Comparison of ENCODE assay signal across 31 mouse cellular contexts in the genomic region with DNA sequence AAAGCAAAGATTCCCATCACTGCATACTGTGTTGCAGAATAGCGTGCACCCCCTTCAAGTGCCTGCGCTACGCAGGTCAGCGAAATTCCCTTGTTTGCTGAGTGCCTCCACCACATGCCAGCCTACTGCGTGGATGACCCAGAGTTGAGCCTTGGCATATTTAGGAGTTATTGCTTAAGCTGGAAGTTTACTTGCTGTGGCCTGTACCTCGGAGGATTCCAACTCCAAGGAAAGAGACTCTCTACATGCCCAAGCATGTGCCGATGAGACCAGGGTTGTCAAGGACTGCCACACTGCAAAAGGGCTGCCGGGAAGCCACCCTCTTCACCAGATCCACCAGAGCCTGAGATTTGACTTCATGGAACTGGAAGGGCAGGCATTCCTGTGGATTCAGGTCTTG.
"Had no signal": no experiment of that assay in that cellular context is flagged by ENCODE, and none has a peak within 500 bp of the region (broad histone marks: within the 10 kb centered on the region; RNA-seq: fewer than 3 reads in every experiment).

No protein-coding gene starts in this region.

- H3K4me1 ChIP-seq: limb, embryonic 10.5 days; limb, embryonic 12.5 days; limb, embryonic 13.5 days; limb, embryonic 15.5 days; liver, embryonic 12.5 days; liver, embryonic 13.5 days; liver, embryonic 15.5 days; lung, embryonic 15.5 days; megakaryocyte, embryonic 14.5 days; neural tube, embryonic 12.5 days had no signal

- H3K9me3 ChIP-seq: limb, embryonic 10.5 days; limb, embryonic 15.5 days; liver, embryonic 15.5 days; lung, embryonic 15.5 days; midbrain, embryonic 12.5 days; midbrain, embryonic 15.5 days; neural tube, embryonic 12.5 days had no signal

- H3K27ac ChIP-seq: limb, embryonic 10.5 days; limb, embryonic 12.5 days; limb, embryonic 13.5 days; limb, embryonic 15.5 days; liver, embryonic 12.5 days; liver, embryonic 13.5 days; liver, embryonic 14.5 days; liver, embryonic 15.5 days; lung, embryonic 15.5 days; macrophage; midbrain, embryonic 10.5 days; midbrain, embryonic 12.5 days; midbrain, embryonic 13.5 days; midbrain, embryonic 15.5 days; neural tube, embryonic 12.5 days had no signal

- H3K27me3 ChIP-seq: limb, embryonic 12.5 days; limb, embryonic 13.5 days; limb, embryonic 15.5 days; liver, embryonic 12.5 days; liver, embryonic 13.5 days; liver, embryonic 15.5 days; lung, embryonic 15.5 days; megakaryocyte, embryonic 14.5 days; midbrain, embryonic 12.5 days; midbrain, embryonic 13.5 days; midbrain, embryonic 15.5 days; neural tube, embryonic 12.5 days had no signal

- H3K4me2 ChIP-seq: limb, embryonic 12.5 days; limb, embryonic 13.5 days; limb, embryonic 15.5 days; liver, embryonic 11.5 days; liver, embryonic 12.5 days; liver, embryonic 13.5 days; liver, embryonic 15.5 days; lung, embryonic 14.5 days; lung, embryonic 15.5 days; midbrain, embryonic 11.5 days; midbrain, embryonic 12.5 days; midbrain, embryonic 13.5 days; midbrain, embryonic 15.5 days; neural tube, embryonic 12.5 days had no signal

- DNase-seq: left cerebral cortex, postnatal 4 days; liver; liver, embryonic 13.5 days; liver, postnatal 0 days; lung, adult 18-20 months; lung, adult 2 months; lung, embryonic 14.5 days; lung, postnatal 10 days; lung, postnatal 14 days; lung, postnatal 36 days; midbrain, embryonic 14.5 days had no signal

- H3K4me3 ChIP-seq: limb, embryonic 10.5 days; limb, embryonic 12.5 days; limb, embryonic 13.5 days; limb, embryonic 15.5 days; liver, embryonic 12.5 days; liver, embryonic 13.5 days; liver, embryonic 15.5 days; lung, embryonic 15.5 days; megakaryocyte, embryonic 14.5 days; midbrain, embryonic 10.5 days; midbrain, embryonic 12.5 days; midbrain, embryonic 13.5 days; midbrain, embryonic 15.5 days; myocyte; neural tube, embryonic 12.5 days had no signal

- H3K9ac ChIP-seq: limb, embryonic 12.5 days; limb, embryonic 13.5 days; limb, embryonic 15.5 days; liver, embryonic 12.5 days; liver, embryonic 13.5 days; liver, embryonic 14.5 days; liver, embryonic 15.5 days; liver, postnatal 0 days; lung, embryonic 14.5 days; lung, embryonic 15.5 days; midbrain, embryonic 12.5 days; midbrain, embryonic 13.5 days; midbrain, embryonic 15.5 days; neural tube, embryonic 12.5 days had no signal

- H3K36me3 ChIP-seq: limb, embryonic 10.5 days; limb, embryonic 12.5 days; limb, embryonic 13.5 days; limb, embryonic 15.5 days; liver, embryonic 12.5 days; liver, embryonic 13.5 days; liver, embryonic 15.5 days; lung, embryonic 15.5 days; midbrain, embryonic 10.5 days; midbrain, embryonic 12.5 days; midbrain, embryonic 13.5 days; midbrain, embryonic 15.5 days; neural tube, embryonic 12.5 days had no signal

- ATAC-seq: liver, embryonic 12.5 days; liver, postnatal 0 days; lung, postnatal 0 days; midbrain, embryonic 13.5 days; midbrain, embryonic 15.5 days; midbrain, embryonic 16.5 days had no signal
